Mouse (Mus musculus) G1E-ER4 (cell line): ENCODE results near the gene Abhd17a. TPM values are rescaled to one million over a fixed set of nuclear protein-coding genes. Genes with fewer than 3 reads are reported as not detected.

Experiments
- GATA1 ChIP-seq: IDR thresholded peaks from one replicate; pipeline ENCODE4 v1.8.0; 2012; ENCODE audit warnings: low read length, inconsistent platforms
- polyA plus RNA-seq: library from polyadenylated mRNA; stranded (reverse); fragments of >175 nt; gene quantifications from 2 replicates; pipeline ENCODE4 v1.2.3, GENCODE M21; 2012

The Abhd17a gene
- polyA plus RNA-seq, 1 experiment, result 822 TPM

GRCm38 (mm10) chr10:80589127-80589878 lies 838 bp downstream of the Abhd17a start:
- no peak for TF ChIP-seq GATA1

- no peak for TF ChIP-seq GATA1
Observed at GRCm38 (mm10) chr10:80587305-80587657, 2.9 kb downstream of the Abhd17a start.

GRCm38 (mm10) chr10:80586407-80587304 lies 3.5 kb downstream of the Abhd17a start:
- no peak for TF ChIP-seq GATA1

DNA sequence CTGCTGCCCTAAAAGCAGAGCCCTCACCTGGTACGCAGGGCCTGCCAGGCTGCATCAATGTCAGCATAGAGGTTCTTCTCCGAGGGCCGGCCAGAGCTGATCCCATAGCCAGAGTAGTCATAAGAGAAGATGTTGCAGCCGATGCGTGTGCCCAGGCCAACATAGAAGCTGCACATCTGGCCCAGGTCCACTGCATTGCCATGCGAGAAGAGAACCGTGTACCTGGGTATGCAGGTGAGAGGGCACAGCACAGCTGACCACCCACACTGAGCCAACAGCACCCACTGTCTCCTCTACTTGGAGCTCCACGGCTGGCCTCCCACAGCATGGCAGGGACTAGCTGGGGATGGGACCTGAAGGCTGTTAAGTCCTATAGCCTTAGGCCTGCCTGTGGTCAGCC lies 4.6 kb downstream of the Abhd17a start:
- no peak for TF ChIP-seq GATA1

DNA sequence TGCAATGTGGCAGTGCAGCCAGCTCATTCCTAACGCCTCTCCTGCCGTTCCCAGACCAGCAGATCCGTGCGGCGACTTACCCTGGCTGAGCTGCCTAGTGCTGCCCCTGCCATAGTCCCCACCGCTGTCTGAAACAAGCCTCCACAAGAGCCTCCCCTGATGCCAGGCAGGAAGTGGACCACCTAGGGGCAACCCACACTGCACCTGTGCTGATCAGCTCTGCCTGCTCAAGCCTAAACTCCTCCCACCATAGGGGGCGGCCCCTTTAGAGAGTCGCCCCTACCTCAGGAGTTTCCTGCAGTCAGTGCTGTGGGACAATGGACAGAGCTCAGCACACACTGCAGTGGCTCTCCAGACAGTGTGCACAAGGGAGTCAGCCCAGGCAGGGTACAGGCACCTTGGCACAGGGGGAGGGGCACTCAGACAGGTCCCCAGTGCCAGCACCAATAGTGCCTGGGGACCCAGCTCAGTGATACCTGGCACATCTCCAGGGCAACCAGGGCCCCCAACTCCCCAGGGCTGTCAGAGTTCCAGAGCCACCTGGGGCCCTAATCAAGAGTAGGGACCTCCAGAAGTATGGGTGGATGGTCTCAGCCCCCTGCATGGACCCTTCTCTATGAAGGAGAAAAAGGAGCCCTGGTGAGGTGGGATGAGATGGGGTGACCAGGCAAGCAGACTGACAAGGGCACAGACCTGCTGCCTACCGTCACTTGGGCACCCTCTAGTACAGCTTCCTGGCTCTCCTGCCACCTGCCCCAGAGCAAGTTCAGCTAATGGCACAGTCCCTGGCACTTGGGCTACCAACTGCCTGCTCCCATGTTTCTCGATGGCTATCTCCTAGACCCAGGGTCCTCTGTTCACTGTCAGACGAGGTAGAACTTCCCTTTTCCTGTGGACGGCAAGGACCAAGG lies 5.2 kb downstream of the Abhd17a start:
- TF ChIP-seq GATA1, result no peak

DNA sequence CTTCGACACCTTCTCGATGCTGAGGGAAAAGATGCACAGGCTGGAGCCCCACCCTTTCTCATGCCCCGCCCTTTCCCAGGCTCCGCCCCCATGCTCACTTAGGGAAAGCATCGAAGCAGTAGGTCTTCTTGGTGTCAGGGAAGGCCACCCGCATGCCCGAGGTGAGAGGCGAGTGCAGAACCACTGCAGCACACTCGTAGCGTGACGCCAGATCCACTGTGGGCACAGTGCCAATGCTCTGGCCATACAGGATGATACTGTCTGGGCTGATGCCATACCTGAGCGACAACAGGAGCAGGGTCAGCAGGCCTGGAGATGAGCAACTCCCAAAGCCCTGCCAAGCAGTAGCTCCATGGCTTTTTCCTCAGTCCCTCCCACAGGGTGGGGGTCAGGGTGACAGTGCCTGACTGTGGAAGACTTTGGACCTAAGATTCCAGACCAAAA lies 6.1 kb downstream of the Abhd17a start:
- no peak for TF ChIP-seq GATA1

GRCm38 (mm10) chr10:80583047-80583446 lies 7.1 kb downstream of the Abhd17a start:
- no peak for TF ChIP-seq GATA1

DNA sequence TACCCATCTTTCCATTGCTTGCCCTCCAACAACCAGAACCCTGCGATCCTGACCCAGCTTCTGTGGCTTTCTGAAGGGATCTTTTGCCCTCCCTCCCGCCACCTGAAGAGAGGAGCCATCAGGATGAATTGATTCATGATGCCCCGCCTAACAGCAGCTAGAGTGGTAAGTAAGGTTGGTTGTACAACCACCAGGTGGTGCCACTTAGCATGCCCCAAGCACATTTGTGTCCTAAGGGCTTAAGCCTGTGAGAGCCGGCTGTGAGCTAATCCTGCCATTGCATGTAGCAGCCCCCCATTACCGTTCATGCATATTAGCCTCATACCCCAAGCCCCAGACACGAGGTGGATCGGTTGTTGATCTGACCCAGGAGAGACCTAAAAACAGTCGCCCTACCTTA lies 11.2 kb downstream of the Abhd17a start:
- TF ChIP-seq GATA1, result no peak

- TF ChIP-seq GATA1, result no peak
Observed at GRCm38 (mm10) chr10:80578131-80578750, 11.9 kb downstream of the Abhd17a start.

DNA sequence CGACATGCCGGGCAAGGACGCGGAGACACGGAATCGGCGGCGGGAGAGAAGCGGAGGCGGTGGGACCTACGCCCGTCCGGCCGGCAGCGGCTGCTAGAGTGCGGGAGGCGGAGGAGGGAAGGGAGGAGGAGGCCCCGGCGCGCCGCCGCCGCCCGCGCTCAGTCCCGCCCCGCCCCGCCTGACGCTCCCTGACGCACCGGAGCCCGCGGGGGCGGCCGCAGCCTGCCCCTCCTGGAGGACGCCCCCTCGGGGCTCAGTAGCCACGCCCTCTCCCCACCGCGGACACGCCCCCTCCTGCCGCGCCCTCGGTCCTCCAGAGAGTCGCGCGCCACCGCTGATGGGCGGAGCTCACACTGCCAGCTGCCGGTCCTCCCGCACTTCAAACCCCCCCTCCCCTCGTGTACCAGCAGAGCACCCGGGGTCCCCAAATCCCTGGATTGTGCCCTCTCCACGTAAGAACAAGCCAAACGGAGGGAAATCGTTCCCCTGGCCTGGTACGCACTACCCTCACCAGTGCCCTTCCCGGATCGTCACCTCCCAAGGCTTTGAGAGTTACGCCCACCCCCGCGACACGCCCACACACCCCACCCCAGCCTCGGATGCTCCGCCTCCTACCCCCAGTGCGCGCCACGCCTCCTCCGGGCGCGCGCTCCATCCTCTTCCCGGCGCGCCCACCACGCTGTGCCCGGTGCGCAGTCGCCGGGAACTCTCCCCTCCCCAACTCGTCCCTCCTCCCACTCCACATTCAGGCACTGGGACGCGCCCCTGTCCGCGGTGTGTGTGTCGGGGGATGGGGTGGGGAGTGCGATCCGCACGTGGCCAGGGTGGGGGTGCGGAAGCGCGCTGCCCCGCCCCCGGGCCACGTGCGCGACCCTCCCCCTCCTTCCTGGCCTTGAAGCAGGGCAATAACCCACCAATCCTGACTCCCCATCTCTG lies 12.7 kb downstream of the Abhd17a start, which contains the start of gene Klf16:
Gene Klf16, minus strand, starts transcription at position 127 of the 936 bp plus-strand sequence.
- no peak for TF ChIP-seq GATA1

DNA sequence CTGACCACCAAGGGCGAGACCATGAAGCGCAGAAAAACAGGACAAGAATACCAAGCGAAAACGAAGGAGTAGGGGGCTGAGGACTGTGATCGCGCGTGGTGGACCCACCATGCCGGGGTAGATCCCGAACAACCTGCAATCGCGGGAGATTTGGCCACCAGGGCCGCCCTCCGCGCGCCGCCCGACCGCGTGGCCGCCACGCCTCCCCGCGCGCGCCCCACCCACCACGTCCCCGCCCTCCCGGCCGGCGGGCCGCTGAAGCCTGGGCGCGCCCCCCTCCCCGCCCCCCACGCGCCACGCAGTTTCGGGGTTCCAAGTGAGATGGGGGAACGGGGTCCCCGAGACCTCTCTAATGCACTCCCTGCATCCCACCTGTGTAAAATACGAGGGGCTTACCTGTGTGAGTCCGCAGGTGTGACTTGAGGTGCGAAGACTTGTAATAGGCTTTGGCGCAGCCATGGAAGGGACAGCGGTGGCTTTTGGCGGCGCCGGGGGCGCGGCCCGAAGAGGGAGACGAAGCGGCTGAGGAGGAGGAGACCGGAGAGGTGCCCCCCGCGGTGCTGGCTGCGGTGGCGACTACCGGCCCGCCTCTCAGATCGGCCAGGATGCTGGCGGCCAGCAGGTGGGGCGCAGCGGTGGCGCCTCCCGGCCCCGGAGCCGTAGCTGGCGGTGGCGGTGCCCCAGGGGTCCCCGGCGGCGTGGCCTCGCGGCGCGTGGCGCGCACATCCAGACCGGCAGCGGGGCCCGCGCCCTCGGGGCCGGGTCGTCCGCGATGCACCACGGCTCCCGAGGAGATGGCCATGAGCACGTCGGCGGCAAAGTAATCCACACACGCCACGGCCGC lies 13.6 kb downstream of the Abhd17a start:
- no peak for TF ChIP-seq GATA1

DNA sequence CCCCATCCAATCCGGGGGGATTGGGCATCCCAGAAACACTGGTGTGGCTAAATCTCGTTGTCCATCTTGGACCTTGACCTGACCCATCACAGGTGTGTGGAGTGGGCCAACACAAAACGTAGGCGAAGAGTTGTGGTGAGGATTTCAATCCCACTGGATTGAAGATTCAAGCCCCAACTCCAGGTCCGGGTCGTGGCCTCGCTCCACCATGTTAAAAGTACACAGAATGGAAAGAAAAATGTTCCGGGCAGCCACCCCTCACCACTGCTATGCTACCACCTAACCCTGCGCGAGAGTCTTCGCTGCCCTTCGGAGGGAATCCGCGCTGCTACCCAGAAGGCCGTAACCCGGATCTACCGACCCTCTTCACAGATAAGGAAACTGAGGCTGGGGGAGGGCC lies 14.2 kb downstream of the Abhd17a start:
- TF ChIP-seq GATA1, result no peak

- no peak for TF ChIP-seq GATA1
Observed at GRCm38 (mm10) chr10:80574896-80575295, 15.2 kb downstream of the Abhd17a start.
